Mouse (Mus musculus): ENCODE data around the gene St8sia1. TPM values are rescaled to one million over a fixed set of nuclear protein-coding genes. Genes with fewer than 3 reads are reported as not detected.

St8sia1 gene
- total RNA-seq, 2 experiments from 2014 or later, result 29.8 to 30.8 TPM

DNA sequence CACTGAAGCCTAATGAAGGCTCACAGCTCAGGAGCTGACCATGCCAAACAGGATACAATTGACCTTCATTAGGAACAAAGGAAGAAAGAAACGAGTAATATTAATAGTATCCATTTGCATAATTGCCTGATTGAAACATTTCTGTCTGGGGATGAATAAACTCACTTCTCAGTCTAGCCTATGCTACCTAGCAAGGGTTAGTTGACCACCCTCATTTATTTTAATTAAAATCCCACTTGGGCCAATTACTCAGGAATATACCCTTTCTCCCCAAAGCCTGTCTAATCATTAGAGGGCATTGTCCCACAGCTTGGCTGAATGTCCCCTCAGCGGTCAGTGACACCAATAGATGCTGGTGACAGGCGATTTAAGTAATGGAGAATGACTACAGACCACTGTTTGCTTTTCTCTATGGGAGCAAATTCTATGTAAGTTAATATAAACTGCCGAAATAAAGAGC lies 183.6 kb downstream of the St8sia1 start:
- Histone ChIP-seq H3K27ac (no peak overlapping the region), H3K4me3 (no peak overlapping the region)
- intact Hi-C loops (cut with DNase I), result loop anchor here (2.0 kb wide), 1 partner anchor 184 kb away; the partner anchor contains the start of gene St8sia1
- no peak for DNase-seq (ENCODE audit: extremely low spot score in 1 of 2, low spot score in 2 of 2)
- no peak for TF ChIP-seq CTCF (IDR thresholded peaks at IDR 0.05)

DNA sequence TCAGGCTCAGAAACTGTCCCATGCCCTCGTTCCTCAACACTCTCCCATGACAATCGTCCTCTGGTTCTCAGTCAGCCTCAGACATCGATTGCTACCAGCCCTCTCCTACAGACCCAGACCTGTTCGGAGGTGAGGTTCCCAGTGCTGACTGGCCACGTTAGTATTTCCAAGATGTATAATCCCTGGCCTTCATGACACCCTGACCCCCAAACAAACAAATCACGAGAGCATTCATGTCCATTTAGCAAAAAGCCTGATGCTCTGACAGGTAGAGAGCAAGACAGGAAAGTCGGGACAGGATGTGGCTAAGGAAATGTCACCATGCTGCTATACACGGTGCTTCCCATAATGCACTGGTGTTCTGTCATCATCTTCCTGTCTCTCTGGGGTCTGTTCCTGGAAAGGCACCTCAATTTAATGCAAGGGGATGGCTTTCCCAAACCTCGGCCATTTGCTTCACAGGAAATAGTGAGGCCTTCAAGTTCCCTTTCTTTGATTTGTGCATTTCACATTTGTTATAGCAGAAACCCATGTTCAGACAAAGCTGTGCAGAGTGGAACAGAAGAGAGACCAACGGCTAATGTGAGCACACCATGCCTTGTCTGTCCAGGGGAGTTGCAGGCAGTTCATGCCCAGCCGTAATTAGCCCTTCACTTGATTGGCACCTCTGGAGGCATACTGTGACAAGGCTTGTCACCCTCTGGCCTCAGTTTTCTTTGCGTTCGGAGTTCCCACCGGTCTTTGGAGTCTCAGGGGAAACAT lies 184.3 kb downstream of the St8sia1 start:
- TF ChIP-seq CTCF (IDR thresholded peaks at IDR 0.05), result no peak
- no peak for DNase-seq (ENCODE audit: extremely low spot score in 1 of 2, low spot score in 2 of 2)
- Histone ChIP-seq H3K4me3 (no peak overlapping the region), H3K27ac (no peak overlapping the region)
- intact Hi-C loops (cut with DNase I), result loop anchor here (1.0 to 5.0 kb wide), 4 partner anchors 34 to 397 kb away; partner anchors contain the start of gene St8sia1

GRCm38 (mm10) chr6:142779045-142779811 lies 185.0 kb downstream of the St8sia1 start:
- intact Hi-C loops (cut with DNase I), result loop anchor here (1.0 to 5.0 kb wide), 3 partner anchors 35 to 398 kb away; no protein-coding TSS in a partner anchor
- H3K27ac ChIP-seq, result no peak overlapping the region
- peak; percentile 78 for TF ChIP-seq CTCF (IDR thresholded peaks at IDR 0.05)
- H3K4me3 ChIP-seq, result no peak overlapping the region
- peak; percentile 39 to 47 for DNase-seq (ENCODE audit: extremely low spot score in 1 of 2, low spot score in 2 of 2)

DNA sequence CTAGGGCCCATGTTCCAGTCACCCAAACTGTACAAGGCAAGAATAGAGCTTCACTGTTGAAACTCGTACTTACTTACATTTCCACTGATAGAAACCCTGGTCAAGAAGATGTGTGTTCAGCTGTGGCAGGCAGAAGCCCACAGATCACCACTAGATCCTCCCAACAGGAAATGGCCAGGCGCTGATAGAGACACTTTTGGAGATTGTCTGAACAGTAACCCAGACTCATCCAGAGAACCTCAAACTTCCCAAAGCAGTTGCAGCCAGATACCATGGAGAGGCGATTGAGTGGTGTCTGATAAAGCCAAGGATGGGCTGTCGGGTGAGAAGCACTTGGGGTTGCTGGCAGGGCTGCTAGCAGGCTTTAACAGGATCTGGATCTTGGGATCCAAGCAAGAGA lies 187.3 kb downstream of the St8sia1 start:
- no peak for TF ChIP-seq CTCF (IDR thresholded peaks at IDR 0.05)
- no peak overlapping the region for H3K27ac ChIP-seq
- intact Hi-C loops (cut with DNase I), result loop anchor here (5.0 kb wide), 2 partner anchors 235 to 400 kb away; no protein-coding TSS in a partner anchor
- no peak for DNase-seq (ENCODE audit: extremely low spot score in 1 of 2, low spot score in 2 of 2)
- H3K4me3 ChIP-seq, result no peak overlapping the region

- no peak overlapping the region for H3K4me3 ChIP-seq
- H3K27ac ChIP-seq, result no peak overlapping the region
- TF ChIP-seq CTCF (IDR thresholded peaks at IDR 0.05), result peak; percentile 20
- intact Hi-C loops (cut with DNase I), result no loop called here
- DNase-seq (ENCODE audit: extremely low spot score in 1 of 2, low spot score in 2 of 2), result no peak
These were observed 190.7 kb downstream of the St8sia1 start for GRCm38 (mm10) chr6:142773566-142773965.

DNA sequence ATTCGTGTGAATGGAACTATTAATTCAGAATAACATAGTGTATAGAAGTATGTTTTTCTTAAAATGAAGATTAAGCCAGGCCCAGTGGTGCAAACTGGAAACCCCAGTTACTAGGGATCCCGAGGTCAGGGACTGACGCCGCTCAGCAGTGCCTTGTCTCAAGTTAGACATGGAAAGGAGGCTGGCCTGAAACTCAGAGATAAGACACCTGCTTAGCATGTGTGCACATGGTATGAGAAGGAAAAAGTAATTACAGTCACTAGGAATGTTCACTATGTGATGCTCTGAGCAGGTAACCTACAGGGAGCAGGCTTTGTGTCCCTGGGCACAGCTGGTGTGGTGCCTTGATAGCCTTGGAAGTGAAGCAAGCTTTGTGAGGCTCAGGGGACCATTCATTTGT lies 192.6 kb downstream of the St8sia1 start:
- TF ChIP-seq CTCF (IDR thresholded peaks at IDR 0.05), result no peak
- intact Hi-C loops (cut with DNase I), result no loop called here
- Histone ChIP-seq H3K4me3 (no peak overlapping the region), H3K27ac (no peak overlapping the region)
- DNase-seq (ENCODE audit: extremely low spot score in 1 of 2, low spot score in 2 of 2), result no peak

Other genes starting within 250 kb of the St8sia1 start
- 100 to 1,000 TPM; 107 to 111 TPM for gene Cmas, start 207.8 kb downstream of the St8sia1 start, total RNA-seq (2021)
- gene Sult6b2, start 159.9 kb downstream of the St8sia1 start, total RNA-seq (2021), result not detected
- 100 to 1,000 TPM; 103 to 104 TPM for gene C2cd5, start 135.7 kb upstream of the St8sia1 start, total RNA-seq (2021)
- 100 to 1,000 TPM; 199 to 201 TPM for gene Etnk1, start 202.8 kb upstream of the St8sia1 start, total RNA-seq (2021)

Data from left cerebral cortex, adult 2 months (tissue).